Mouse (Mus musculus) liver, adult (tissue): ENCODE results near the gene H2afx.

Source experiments
- GATA4 ChIP-seq: IDR thresholded peaks from 2 replicates; pipeline ENCODE4 v1.6.1; 2014; ENCODE audit warnings: mild to moderate bottlenecking, low read length; ENCODE audit not compliant: insufficient replicate concordance

H2afx gene

DNA sequence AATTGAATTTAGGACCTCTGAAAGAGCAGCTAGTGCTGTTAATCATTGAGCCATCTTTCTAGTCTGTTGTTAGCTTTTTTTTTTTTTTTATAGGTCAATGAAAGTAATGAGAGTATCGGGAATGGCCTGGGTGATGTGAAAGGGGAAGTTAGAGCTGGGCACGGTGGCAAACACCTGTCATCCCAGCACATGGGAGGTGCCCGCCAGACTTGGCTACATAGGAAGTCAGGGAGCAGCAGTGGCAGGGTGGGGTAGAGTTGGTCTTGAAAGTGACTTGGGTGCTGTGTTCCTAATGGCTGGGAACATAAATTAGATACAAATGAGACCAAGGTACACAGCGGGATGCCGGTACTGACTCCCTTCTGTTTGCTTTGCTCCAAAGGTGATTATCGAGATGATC, 3.8 kb upstream of the H2afx start:
- TF ChIP-seq GATA4 = no peak

DNA sequence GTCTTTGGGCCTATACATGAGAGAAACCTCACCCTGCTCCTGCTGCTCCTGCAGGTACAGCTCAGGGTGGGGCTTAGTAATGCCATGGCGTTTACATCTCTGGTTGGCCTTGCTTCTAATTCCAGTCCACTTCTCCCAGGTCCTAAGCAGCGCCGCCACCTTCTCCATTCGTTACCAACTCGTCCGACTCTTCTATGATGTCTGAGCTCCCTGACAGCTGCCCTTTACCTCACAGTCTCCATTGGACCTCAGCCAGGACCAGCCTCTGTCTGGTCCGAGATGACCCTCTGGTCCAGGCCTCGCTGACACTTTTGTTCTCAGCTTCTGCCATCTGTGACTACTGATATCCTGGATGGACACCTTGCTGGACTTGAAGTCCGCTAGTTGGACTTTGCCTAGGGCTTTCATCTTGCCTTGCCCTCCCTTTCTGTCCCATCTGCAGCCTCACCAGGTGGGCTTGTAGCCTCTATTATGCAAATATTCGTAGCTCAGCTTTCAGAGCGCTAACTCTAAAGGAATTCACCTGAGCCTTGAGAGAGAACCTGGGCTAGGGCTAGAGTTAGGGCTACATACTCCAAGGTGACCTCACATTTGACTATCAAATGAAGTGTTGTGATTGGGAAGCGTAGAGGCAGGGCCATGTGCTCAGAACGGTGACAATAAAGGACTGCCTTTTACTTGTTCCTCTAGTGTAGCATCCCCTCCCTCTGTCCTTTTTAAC, 1.4 kb upstream of the H2afx start:
- TF ChIP-seq GATA4 = no peak

DNA sequence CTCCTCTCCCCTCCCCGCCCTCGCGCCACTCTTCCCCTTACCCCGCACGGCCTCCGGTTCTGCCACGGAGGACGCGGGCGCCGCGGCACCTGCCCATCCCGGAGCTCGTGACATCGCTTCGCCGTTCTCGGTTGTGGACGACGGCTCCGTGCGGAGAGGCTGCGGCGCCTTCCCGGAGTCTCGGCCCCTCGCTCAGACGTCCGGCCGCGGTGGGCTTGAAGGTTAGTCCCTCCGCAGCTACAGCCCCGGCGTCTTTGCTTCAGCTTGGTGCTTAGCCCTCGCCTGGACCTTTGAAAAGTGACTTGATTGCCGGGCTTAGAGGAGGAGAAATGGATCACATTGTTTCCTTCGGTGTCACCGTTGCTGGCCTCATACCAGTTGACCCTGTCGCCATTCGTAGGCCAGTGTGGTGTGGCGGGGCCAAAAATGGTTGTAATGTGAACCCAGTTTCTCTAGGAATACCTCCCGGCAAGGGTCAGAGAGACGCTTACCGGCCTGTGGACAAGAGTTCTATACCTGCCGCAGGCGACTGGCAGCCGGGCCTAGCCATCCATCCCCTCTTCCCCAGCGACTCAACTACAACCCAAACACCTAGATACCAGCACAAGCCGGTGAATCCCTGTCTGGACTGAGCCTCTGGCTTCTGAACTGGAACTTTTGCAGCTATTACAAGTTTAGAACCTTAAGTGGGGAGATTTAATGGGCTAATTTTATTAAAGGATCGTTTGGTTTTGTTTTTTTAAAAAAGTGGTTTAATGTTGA, 1.0 kb downstream of the H2afx start:
- no peak for TF ChIP-seq GATA4

DNA sequence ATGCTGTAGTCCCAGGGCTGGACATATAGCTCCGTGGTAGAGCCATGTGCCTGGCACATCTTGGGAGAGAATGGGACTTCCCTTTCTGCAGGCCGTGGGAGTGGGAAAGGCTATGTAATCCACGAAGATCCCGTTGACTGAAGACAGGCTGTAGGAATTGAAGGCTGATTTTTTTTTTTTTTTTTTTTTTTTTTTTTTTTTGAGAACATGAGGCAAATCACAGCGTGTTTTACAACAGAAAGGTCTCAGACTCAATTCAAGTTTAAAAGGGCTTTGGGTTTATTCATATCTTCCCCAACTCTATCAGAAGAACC, 1.6 kb downstream of the H2afx start:
- TF ChIP-seq GATA4 = no peak

- no peak for TF ChIP-seq GATA4
These were observed 2.5 kb downstream of the H2afx start for GRCm38 (mm10) chr9:44336964-44337363.

GRCm38 (mm10) chr9:44337436-44338169, 3.1 kb downstream of the H2afx start:
- no peak for TF ChIP-seq GATA4

- TF ChIP-seq GATA4 = no peak
These were observed 4.1 kb downstream of the H2afx start for GRCm38 (mm10) chr9:44338574-44338973.

GRCm38 (mm10) chr9:44341487-44341886, 7.0 kb downstream of the H2afx start:
- TF ChIP-seq GATA4 = no peak

- no peak for TF ChIP-seq GATA4
These were observed 7.7 kb downstream of the H2afx start for GRCm38 (mm10) chr9:44342173-44342572.

DNA sequence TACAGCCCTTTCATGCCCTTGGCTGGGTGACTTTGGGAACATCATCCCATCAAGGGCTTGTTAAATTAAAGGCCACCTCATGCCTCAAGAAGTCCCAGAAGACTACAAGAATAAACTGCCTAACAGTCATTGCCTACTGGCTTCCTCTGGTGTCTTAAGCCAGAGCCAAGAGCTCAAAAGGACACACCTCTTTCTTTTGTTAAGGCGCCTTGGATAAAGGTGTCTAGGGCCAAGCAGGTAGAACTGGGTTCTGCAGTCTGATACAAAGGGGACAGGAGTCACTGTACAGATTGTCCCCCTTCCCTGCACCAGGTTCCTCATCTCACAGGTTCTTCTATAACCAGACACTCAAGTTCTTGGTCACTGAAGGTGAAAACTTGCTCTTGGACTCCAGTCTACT, 8.1 kb downstream of the H2afx start:
- no peak for TF ChIP-seq GATA4

DNA sequence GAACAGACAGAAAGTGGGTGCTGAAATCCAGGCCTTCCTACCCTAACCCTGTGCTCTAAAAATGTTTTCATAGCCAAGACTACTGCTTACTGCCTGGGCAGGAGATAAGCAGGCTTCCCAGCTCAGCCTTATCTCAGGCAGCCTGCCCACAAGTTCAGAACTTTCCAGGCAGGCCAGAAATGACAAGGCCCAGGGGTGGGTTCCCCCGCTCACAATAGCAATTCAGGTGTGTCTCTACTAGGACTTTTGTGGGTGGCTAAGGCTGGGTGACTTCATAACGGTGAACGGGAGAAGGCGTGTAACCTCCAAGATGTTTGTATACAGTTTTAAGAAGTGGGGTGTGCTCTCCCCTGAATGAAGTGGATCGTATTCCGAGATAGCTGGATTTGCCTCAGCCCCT, 8.8 kb downstream of the H2afx start:
- no peak for TF ChIP-seq GATA4

DNA sequence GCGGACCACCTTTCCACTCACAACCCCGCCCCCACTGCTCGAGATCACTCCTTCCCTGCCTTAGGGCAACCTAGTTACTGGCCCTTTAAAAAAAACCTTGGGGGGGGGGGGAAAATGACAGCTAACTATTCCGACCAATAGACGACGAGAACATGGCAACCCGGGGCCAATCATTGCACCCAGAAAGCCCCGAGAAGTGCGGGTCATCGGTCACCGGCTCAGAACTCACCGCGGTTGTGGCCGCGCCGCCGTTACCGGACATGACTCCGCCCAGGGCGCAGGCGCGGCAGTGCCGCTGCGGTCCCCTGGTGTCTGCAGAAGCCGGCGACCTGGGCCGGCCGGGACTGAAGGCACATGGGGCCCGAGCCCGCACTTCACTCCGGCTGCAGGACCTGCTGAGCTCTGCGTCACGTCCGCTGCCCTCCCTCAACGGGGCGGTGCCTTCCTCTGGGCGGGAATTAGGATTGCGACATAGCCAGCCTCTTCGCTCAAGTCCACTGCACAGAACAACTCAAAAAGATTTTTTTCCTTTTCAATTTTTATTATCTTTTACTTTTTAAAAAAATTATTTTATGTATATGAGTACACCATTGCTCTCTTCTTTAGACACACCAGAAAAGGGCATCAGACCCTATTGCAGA, 9.4 kb downstream of the H2afx start, which contains the start of gene Hmbs:
Hmbs (minus strand) TSS at position 448 of the 641 bp plus-strand sequence.
- no peak; the same call in 1 of the 2 replicates for TF ChIP-seq GATA4

- no peak for TF ChIP-seq GATA4
These were observed 11.3 kb downstream of the H2afx start for GRCm38 (mm10) chr9:44345570-44346433.

DNA sequence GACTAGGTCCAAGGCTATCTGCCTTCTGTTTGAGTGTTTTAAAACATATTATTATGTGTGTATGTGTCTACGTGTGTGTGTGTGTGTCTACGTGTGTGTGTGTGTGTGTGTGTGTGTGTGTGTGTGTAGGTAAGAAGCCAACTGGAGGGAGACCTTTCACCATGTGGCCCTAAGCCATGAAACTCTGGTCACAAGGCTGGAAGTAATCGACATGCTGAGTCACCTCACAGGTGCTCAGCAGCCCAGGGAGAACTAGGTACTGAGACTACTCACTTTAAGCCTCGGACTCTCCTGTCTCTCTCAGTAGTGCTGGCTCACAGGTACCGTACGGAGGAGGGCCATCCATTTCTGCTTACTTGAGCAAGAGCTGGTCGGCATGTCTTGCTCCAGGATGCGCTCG, 12.7 kb downstream of the H2afx start:
- TF ChIP-seq GATA4 = no peak

DNA sequence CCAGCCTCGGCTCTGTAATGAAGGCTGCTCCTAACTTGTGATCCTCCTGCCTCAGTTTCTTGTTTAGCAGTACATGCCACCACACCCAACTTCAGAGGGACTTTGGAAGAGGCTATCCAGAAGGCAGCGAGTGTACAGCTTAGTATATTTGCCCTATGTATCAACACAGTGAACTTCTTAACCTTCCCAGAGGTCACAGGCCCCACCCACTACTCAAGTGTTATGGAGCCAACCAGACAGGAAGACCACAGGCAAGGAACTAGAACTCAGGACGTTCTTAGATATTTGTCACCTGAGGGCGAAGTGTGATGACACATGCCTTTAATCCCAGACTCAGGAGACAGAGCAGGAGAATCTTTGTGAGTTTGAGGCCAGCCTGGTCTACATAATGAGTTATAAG, 13.1 kb downstream of the H2afx start:
- TF ChIP-seq GATA4 = no peak
